Mouse (Mus musculus): ENCODE results near the gene Scly.

DNA sequence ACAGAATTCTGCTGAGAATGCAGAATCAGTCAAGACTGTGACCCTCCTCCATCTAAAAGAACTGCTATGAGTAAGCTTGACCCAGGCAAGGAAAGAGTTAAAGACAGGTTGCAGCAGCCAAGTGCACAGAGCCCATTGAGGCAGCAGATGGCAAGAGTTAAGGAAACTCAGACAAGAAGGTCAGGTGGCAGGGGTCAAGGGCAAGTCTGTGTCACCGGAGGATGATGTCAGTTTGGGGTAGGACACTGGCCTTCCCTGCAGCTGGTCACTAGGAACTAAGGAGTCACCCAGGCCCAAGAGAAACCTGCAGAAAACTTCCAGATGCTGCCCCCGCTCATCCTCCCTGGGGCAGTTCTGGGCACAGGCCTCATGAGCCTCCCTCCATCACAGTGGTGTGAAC is 26.5 kb downstream of the Scly start:
- no peak for TF ChIP-seq CTCF (IDR thresholded peaks at IDR 0.05; ENCODE audit: low read depth)
- no peak for TF ChIP-seq EP300 (optimal IDR thresholded peaks at IDR 0.05)
